Mouse (Mus musculus) cortical plate, adult 2 months (tissue): ENCODE results near the gene Cd59a.

Experiments
- CTCF ChIP-seq: fragments of 200-500 bp; IDR thresholded peaks from 2 replicates; pipeline ENCODE4 v1.5.1; 2011; ENCODE audit warnings: mild to moderate bottlenecking, control low read depth, low read length; ENCODE audit not compliant: insufficient read depth; ENCODE audit errors: extremely low read depth
- POLR2A ChIP-seq: fragments of 200-500 bp; IDR thresholded peaks from 2 replicates; pipeline ENCODE4 v1.6.1; 2011; ENCODE audit warnings: mild to moderate bottlenecking, low read length, control low read depth; ENCODE audit not compliant: insufficient read depth; ENCODE audit errors: extremely low read depth

GRCm38 (mm10) chr2:104145983-104146382, 50.4 kb downstream of the Cd59a start:
- no peak for TF ChIP-seq POLR2A
- TF ChIP-seq CTCF, result 0 out of 2 replicates have a peak, but pooled peaks have one; percentile 17
